Mouse (Mus musculus): Measurements from ENCODE around the gene Gm49601. TPM values are rescaled to one million over a fixed set of nuclear protein-coding genes. Genes with fewer than 3 reads are reported as not detected.

Gm49601 gene
- polyA plus RNA-seq, 1 experiment from 2014 or later, result 6.0 TPM

Other genes starting within 250 kb of the Gm49601 start
- gene Txnrd2, start 200.0 kb downstream of the Gm49601 start, polyA plus RNA-seq (2015; fragmentation: Nextera tagmentation; extraction: Ambion mirVana), result 19.8 and 21.3 TPM in 2 replicates
- 87.4 and 89.4 TPM in 2 replicates for gene Comt, start 199.6 kb downstream of the Gm49601 start, polyA plus RNA-seq (2015; fragmentation: Nextera tagmentation; extraction: Ambion mirVana)
- 20.4 and 21.4 TPM in 2 replicates for gene Gnb1l, start 127.7 kb downstream of the Gm49601 start, polyA plus RNA-seq (2015; fragmentation: Nextera tagmentation; extraction: Ambion mirVana)
- 5.5 and 5.9 TPM in 2 replicates for gene Rtl10, start 127.5 kb downstream of the Gm49601 start, polyA plus RNA-seq (2015; fragmentation: Nextera tagmentation; extraction: Ambion mirVana)
- 5.5 and 6.0 TPM in 2 replicates for gene Tbx1, start 35.8 kb downstream of the Gm49601 start, polyA plus RNA-seq (2015; fragmentation: Nextera tagmentation; extraction: Ambion mirVana)
- gene Gp1bb, start 4.0 kb downstream of the Gm49601 start, polyA plus RNA-seq (2015; fragmentation: Nextera tagmentation; extraction: Ambion mirVana), result 2.6 and 3.6 TPM in 2 replicates
- gene Sept5, start 3.5 kb upstream of the Gm49601 start, polyA plus RNA-seq (2015; fragmentation: Nextera tagmentation; extraction: Ambion mirVana), result 37.0 and 41.7 TPM in 2 replicates
- gene Cldn5, start 150.4 kb upstream of the Gm49601 start, polyA plus RNA-seq (2015; fragmentation: Nextera tagmentation; extraction: Ambion mirVana), result 22.4 and 27.0 TPM in 2 replicates
- gene Ufd1, start 185.4 kb upstream of the Gm49601 start, polyA plus RNA-seq (2015; fragmentation: Nextera tagmentation; extraction: Ambion mirVana), result 117 and 119 TPM in 2 replicates
- gene Cdc45, start 185.6 kb upstream of the Gm49601 start, polyA plus RNA-seq (2015; fragmentation: Nextera tagmentation; extraction: Ambion mirVana), result 45.3 and 46.8 TPM in 2 replicates
- gene 2510002D24Rik, start 210.2 kb upstream of the Gm49601 start, polyA plus RNA-seq (2015; fragmentation: Nextera tagmentation; extraction: Ambion mirVana), result 43.8 and 46.2 TPM in 2 replicates
- not detected in 2 replicates for gene Gm28539, start 210.2 kb upstream of the Gm49601 start, polyA plus RNA-seq (2015; fragmentation: Nextera tagmentation; extraction: Ambion mirVana)